Mouse (Mus musculus): ENCODE measurements around the gene Timp1. TPM values are rescaled to one million over a fixed set of nuclear protein-coding genes. Genes with fewer than 3 reads are reported as not detected.
A peak's percentile ranks its signal among the peaks of the same experiment; 100 is the strongest.

The Timp1 gene
- 3.1 and 3.3 TPM in 2 replicates for polyA plus RNA-seq (2015; fragmentation: Nextera tagmentation; extraction: Ambion mirVana)

DNA sequence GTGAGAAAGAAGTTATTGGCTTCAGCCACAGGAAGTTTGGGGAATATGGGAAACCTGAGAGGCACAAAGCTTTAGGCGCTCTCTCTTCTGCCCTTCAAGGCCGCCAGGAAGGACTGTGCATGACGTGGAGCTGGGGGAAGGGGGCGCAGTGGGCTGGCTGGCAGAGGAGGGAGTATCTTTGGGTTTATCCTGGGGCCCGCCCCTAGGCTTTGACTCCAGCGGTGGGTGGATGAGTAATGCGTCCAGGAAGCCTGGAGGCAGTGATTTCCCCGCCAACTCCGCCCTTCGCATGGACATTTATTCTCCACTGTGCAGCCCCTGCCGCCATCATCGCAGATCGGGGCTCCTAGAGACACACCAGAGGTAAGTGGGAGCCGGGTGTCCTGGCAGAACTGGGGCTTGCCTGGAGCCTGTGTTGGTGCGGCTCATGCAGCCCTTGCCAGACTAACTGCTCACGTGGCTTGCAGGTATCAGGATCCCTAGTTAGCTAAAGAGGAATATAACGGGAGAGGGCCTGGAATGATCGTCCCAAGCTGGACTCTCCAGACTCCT is at the start of gene Timp1:
Gene Timp1 (plus strand): TSS at position 205 of the 552 bp plus-strand sequence.
- H3K9ac ChIP-seq: no peak within 1 kb of the TSS

DNA sequence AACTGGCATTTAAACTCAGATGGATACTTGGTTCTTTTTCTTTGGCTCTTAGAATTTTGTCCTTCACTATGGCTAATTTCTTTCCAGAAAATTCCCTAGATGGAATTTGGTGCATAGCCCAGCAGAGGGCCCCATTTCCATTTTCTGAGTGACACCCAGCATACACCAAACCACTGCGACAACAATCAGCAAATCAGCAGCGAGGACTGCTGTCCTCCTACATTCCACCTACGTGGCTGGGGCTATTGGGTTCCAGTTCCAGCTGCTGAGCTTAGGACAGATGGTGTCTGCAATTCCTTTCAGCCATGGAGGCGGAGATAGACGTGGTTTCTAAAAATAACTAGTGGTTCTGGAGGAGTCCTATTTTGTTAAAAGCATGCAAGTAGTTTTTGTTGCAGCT is 41.0 kb upstream of the Timp1 start:
- Histone ChIP-seq H3K4me2 (no peak overlapping the region), H3K9ac (no peak overlapping the region), H3K27me3 (no peaks in the 10 kb centered on the region), H3K4me3 (replicated peaks) (no peak overlapping the region), H3K36me3 (no peaks in the 10 kb centered on the region), H3K4me1 (replicated peaks) (no peaks in the 10 kb centered on the region), H3K27ac (no peak overlapping the region), H3K9me3 (replicated peaks) (no peaks in the 10 kb centered on the region)
- DNase-seq (no peak), ATAC-seq (ENCODE audit: low read depth) (no peak)
- 18% methylated on average over 5 of the region's 5 CpGs for WGBS (ENCODE audit: insufficient replicate concordance)

More for the DNA sequence above, at the start of gene Timp1:
- 9% methylated on average over 18 of the region's 18 CpGs for WGBS (ENCODE audit: insufficient replicate concordance)
- DNase-seq (no peak), ATAC-seq (ENCODE audit: low read depth) (no peak)
- H3K4me2 ChIP-seq: peak within 1 kb of the TSS; percentile 30; the same call in 1 of the 2 replicates
- no peaks in the 10 kb centered on the region for H3K4me1 ChIP-seq (replicated peaks)
- H3K4me3 ChIP-seq (replicated peaks): peak within 1 kb of the TSS; percentile 19; the same call in 1 of the 2 replicates
- no peaks in the 10 kb centered on the region for H3K9me3 ChIP-seq (replicated peaks)
- H3K27me3 ChIP-seq: 0 out of 2 replicates have a peak, but pooled peaks cover 11% of the 10 kb centered on the region
- no peak within 1 kb of the TSS for H3K27ac ChIP-seq
- no peaks in the 10 kb centered on the region for H3K36me3 ChIP-seq

DNA sequence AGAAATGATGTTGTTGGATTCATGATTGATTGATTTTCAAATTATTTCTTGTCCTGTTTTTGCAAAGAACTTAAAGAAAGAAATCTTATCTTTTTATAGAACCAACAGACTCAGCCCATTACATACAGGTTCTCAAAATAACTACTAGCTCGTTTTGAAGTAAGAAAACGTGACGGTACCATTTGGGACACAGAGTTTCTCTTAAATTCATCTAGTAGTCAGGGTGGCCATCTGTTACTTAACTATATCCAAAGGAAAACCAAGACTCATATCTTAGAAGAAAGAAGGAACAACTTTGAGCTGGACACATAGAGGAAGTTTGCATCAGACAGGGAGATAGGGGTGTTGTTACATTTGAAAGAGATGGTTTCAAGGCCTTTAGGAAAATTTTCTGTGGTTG is 22.7 kb upstream of the Timp1 start:
- H3K27me3 ChIP-seq: no peaks in the 10 kb centered on the region
- H3K9me3 ChIP-seq (replicated peaks): no peaks in the 10 kb centered on the region
- WGBS (ENCODE audit: insufficient replicate concordance): 76% methylated on average over 3 of the region's 3 CpGs
- H3K36me3 ChIP-seq: peaks cover 20% of the 10 kb centered on the region
- peaks cover 8% of the 10 kb centered on the region for H3K4me1 ChIP-seq (replicated peaks)
- ATAC-seq (ENCODE audit: low read depth) (no peak), DNase-seq (no peak)
- no peak overlapping the region for H3K4me2 ChIP-seq
- H3K4me3 ChIP-seq (replicated peaks): no peak overlapping the region
- no peak overlapping the region for H3K9ac ChIP-seq
- H3K27ac ChIP-seq: no peak overlapping the region

DNA sequence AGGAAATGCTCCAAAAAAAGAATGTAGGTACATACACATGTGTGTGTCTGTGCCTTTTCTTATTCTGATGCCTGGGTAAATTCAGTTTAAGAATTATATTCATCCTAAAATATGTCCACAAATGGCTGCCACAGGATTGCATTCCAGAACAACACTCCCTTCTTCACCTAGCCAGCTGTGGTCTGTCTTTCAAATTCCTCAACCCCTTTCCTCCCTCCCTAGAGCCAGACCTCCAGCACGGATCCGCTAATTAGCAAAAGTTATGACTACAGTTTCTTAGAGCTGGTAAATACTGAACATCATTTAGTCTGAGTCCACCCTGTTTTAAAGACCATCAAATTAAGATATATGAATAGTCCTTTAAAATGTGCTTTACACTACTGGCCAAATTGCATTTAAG is 22.1 kb upstream of the Timp1 start:
- Histone ChIP-seq H3K27ac (no peak overlapping the region), H3K9me3 (replicated peaks) (no peaks in the 10 kb centered on the region), H3K9ac (0 out of 2 replicates have a peak overlapping the region, but pooled peaks have one; percentile 15), H3K4me1 (replicated peaks) (peaks cover 8% of the 10 kb centered on the region), H3K4me2 (peak overlapping the region; percentile 71), H3K27me3 (no peaks in the 10 kb centered on the region), H3K36me3 (peaks cover 20% of the 10 kb centered on the region), H3K4me3 (replicated peaks) (peak overlapping the region; percentile 70)
- no peak for ATAC-seq (ENCODE audit: low read depth)
- 17% methylated on average over 2 of the region's 2 CpGs for WGBS (ENCODE audit: insufficient replicate concordance)
- no peak for DNase-seq

- Histone ChIP-seq H3K9ac (peak overlapping the region; percentile 77), H3K9me3 (replicated peaks) (no peaks in the 10 kb centered on the region), H3K27ac (0 out of 2 replicates have a peak overlapping the region, but pooled peaks have one; percentile 3), H3K4me3 (replicated peaks) (peak overlapping the region; percentile 70), H3K4me1 (replicated peaks) (peaks cover 8% of the 10 kb centered on the region), H3K27me3 (no peaks in the 10 kb centered on the region), H3K4me2 (peak overlapping the region; percentile 71), H3K36me3 (peaks cover 25% of the 10 kb centered on the region)
- DNase-seq (peak; percentile 89), ATAC-seq (ENCODE audit: low read depth) (peak; percentile 98)
- 17% methylated on average over 42 of the region's 42 CpGs for WGBS (ENCODE audit: insufficient replicate concordance)
These were observed 21.5 kb upstream of the Timp1 start for GRCm38 (mm10) chrX:20848256-20848984.

DNA sequence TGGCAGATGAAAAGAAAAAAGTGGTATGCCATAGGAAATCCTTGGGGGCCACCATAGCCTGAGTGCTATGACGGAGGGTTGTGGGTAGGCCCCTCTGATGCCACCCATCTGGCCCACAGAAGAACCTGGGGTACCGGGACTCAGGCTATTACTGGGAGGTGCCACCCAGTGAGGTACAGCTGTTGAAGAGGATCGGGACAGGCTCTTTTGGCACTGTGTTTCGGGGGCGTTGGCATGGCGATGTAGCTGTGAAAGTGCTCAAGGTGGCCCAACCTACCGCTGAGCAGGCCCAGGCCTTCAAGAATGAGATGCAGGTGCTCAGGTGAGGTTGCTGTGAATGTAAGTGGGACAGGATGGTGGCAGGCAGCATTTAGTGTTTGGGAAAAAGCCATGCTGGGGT is 16.2 kb upstream of the Timp1 start:
- no peak overlapping the region for H3K4me2 ChIP-seq
- peaks cover 57% of the 10 kb centered on the region for H3K36me3 ChIP-seq
- peaks cover 10% of the 10 kb centered on the region for H3K4me1 ChIP-seq (replicated peaks)
- DNase-seq (no peak), ATAC-seq (ENCODE audit: low read depth) (no peak)
- 86% methylated on average over 7 of the region's 7 CpGs for WGBS (ENCODE audit: insufficient replicate concordance)
- no peak overlapping the region for H3K4me3 ChIP-seq (replicated peaks)
- H3K27ac ChIP-seq: no peak overlapping the region
- no peaks in the 10 kb centered on the region for H3K9me3 ChIP-seq (replicated peaks)
- no peak overlapping the region for H3K9ac ChIP-seq
- no peaks in the 10 kb centered on the region for H3K27me3 ChIP-seq

GRCm38 (mm10) chrX:20861453-20862104 is 8.4 kb upstream of the Timp1 start:
- H3K4me3 ChIP-seq (replicated peaks): no peak overlapping the region
- H3K9me3 ChIP-seq (replicated peaks): no peaks in the 10 kb centered on the region
- DNase-seq: no peak
- H3K27me3 ChIP-seq: no peaks in the 10 kb centered on the region
- no peak overlapping the region for H3K4me2 ChIP-seq
- H3K9ac ChIP-seq: no peak overlapping the region
- ATAC-seq (ENCODE audit: low read depth): no peak
- peaks cover 13% of the 10 kb centered on the region for H3K36me3 ChIP-seq
- WGBS (ENCODE audit: insufficient replicate concordance): 47% methylated on average over 5 of the region's 5 CpGs
- no peak overlapping the region for H3K27ac ChIP-seq
- H3K4me1 ChIP-seq (replicated peaks): peaks cover 6% of the 10 kb centered on the region; the same call in 1 of the 2 replicates

DNA sequence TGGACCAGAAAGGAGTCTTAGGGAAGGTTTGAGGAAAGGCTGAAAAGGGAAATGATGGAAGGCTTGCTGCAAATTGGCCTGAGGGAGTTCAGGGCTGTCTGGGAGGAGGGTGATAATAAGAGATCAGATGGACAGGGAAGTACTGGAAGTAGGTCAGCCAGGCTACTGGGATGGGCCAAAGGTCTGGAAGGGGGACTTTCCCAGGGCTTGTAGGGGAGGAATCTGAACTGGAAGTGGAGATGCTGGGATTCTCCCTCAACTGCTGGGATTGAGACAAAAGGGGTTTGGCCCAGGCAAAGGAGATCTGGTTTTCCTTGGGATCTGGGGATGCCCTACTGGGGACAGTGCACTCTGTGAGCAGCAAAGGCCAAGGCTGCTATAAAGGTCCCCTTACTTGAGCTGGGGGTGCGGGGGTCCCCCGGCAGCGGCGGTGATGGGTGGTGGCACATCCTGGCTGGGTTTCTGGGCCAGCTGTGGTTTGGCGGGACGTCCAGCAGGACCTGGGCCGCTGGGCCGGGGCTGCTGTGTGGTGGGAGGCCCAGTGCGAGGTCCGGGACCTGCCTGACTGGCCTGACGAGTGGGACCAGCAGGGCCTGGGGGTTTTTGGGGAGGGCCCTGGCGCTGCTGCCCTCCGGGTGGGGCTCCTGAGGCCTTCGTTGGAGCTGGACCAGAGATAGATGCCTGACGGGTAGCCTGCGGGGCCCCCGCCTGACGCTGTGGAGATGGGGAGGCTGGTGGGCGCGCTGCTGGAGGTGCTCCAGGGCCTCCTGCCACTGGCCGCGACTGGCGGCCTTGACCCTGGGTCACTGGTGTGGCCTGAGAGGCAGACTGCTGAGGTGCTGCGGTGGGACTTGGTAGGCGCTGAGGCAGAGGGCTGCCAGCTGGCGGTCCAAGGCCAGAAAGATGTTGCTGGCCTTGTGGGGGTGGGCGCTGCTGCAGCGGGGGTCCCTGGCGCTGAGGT is 7.6 kb upstream of the Timp1 start:
- 42% methylated on average over 29 of the region's 29 CpGs for WGBS (ENCODE audit: insufficient replicate concordance)
- no peaks in the 10 kb centered on the region for H3K9me3 ChIP-seq (replicated peaks)
- no peak for DNase-seq
- ATAC-seq (ENCODE audit: low read depth): peak; percentile 40
- peaks cover 6% of the 10 kb centered on the region; the same call in 1 of the 2 replicates for H3K4me1 ChIP-seq (replicated peaks)
- H3K4me3 ChIP-seq (replicated peaks): no peak overlapping the region
- no peaks in the 10 kb centered on the region for H3K27me3 ChIP-seq
- H3K27ac ChIP-seq: no peak overlapping the region
- peaks cover 12% of the 10 kb centered on the region for H3K36me3 ChIP-seq
- no peak overlapping the region for H3K4me2 ChIP-seq
- H3K9ac ChIP-seq: no peak overlapping the region

GRCm38 (mm10) chrX:20863161-20864101 is 6.5 kb upstream of the Timp1 start:
- no peak overlapping the region for H3K4me2 ChIP-seq
- H3K4me1 ChIP-seq (replicated peaks): peaks cover 6% of the 10 kb centered on the region; the same call in 1 of the 2 replicates
- ATAC-seq (ENCODE audit: low read depth) (no peak), DNase-seq (no peak)
- 49% methylated on average over 9 of the region's 9 CpGs for WGBS (ENCODE audit: insufficient replicate concordance)
- H3K36me3 ChIP-seq: 0 out of 2 replicates have a peak, but pooled peaks cover 3% of the 10 kb centered on the region
- no peak overlapping the region for H3K9ac ChIP-seq
- no peak overlapping the region for H3K4me3 ChIP-seq (replicated peaks)
- no peaks in the 10 kb centered on the region for H3K27me3 ChIP-seq
- H3K27ac ChIP-seq: no peak overlapping the region
- H3K9me3 ChIP-seq (replicated peaks): no peaks in the 10 kb centered on the region

DNA sequence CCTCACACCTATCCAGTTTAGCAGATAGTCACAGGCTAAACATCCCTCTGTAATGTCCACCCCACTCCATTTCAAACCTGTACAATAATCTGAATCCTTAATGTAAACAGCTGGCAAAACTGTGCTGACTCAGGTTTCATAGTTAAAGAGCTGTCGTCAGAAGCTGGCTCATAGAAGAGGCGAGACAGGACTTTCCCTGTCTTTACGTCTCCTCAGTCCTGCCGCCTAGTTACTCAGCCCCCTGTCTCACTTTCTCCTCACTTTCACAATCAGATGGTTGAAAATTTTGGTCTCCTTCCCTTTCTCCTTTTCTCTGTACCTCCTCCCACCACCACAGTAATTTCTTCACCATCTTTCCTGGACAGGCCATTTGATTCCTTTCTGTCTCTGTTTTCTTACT is 1.9 kb upstream of the Timp1 start:
- no peak overlapping the region for H3K4me3 ChIP-seq (replicated peaks)
- DNase-seq (no peak), ATAC-seq (ENCODE audit: low read depth) (no peak)
- no peaks in the 10 kb centered on the region for H3K36me3 ChIP-seq
- no peak overlapping the region for H3K9ac ChIP-seq
- no peak overlapping the region for H3K4me2 ChIP-seq
- 50% methylated on average over 4 of the region's 4 CpGs for WGBS (ENCODE audit: insufficient replicate concordance)
- no peak overlapping the region for H3K27ac ChIP-seq
- no peaks in the 10 kb centered on the region for H3K9me3 ChIP-seq (replicated peaks)
- H3K27me3 ChIP-seq: 0 out of 2 replicates have a peak, but pooled peaks cover 11% of the 10 kb centered on the region
- no peaks in the 10 kb centered on the region for H3K4me1 ChIP-seq (replicated peaks)

Measured in liver, embryonic 13.5 days (tissue).